Mouse (Mus musculus): Measurements from ENCODE around the gene Ezh2.
A peak's percentile ranks its signal among the peaks of the same experiment; 100 is the strongest.
"Not testable (repeated sequence)": the region's sequence is repeated elsewhere in the genome, so short reads cannot be mapped to it uniquely, and the experiment has no call there.

The Ezh2 gene

GRCm38 (mm10) chr6:47594926-47595623 is at the start of gene Ezh2:
Ezh2 (minus strand) TSS chr6:47595341.
- DNase-seq (ENCODE audit: low read depth, low spot score): peak; percentile 97

GRCm38 (mm10) chr6:47636527-47637076 is 41.5 kb upstream of the Ezh2 start:
- peak; percentile 82 for DNase-seq (ENCODE audit: low read depth, low spot score)

- DNase-seq (ENCODE audit: low read depth, low spot score): peak; percentile 28
These were observed 40.9 kb upstream of the Ezh2 start for GRCm38 (mm10) chr6:47635995-47636526.

GRCm38 (mm10) chr6:47635207-47635994 is 40.3 kb upstream of the Ezh2 start:
- DNase-seq (ENCODE audit: low read depth, low spot score): peak; percentile 61

- DNase-seq (ENCODE audit: low read depth, low spot score): peak; percentile 66
These were observed 38.3 kb upstream of the Ezh2 start for GRCm38 (mm10) chr6:47633467-47633866.

GRCm38 (mm10) chr6:47630061-47630460 is 34.9 kb upstream of the Ezh2 start:
- DNase-seq (ENCODE audit: low read depth, low spot score): not testable (repeated sequence)

GRCm38 (mm10) chr6:47627978-47628377 is 32.8 kb upstream of the Ezh2 start:
- no peak for DNase-seq (ENCODE audit: low read depth, low spot score)

- DNase-seq (ENCODE audit: low read depth, low spot score): not testable (repeated sequence)
These were observed 31.8 kb upstream of the Ezh2 start for GRCm38 (mm10) chr6:47626976-47627375.

- DNase-seq (ENCODE audit: low read depth, low spot score): peak; percentile 58
These were observed 25.9 kb upstream of the Ezh2 start for GRCm38 (mm10) chr6:47621039-47621438.

- not testable (repeated sequence) for DNase-seq (ENCODE audit: low read depth, low spot score)
These were observed 13.2 kb upstream of the Ezh2 start for GRCm38 (mm10) chr6:47608306-47608705.

- DNase-seq (ENCODE audit: low read depth, low spot score): no peak
These were observed 6.8 kb upstream of the Ezh2 start for GRCm38 (mm10) chr6:47601931-47602330.

- no peak for DNase-seq (ENCODE audit: low read depth, low spot score)
These were observed 555 bp upstream of the Ezh2 start for GRCm38 (mm10) chr6:47595696-47596095.

- DNase-seq (ENCODE audit: low read depth, low spot score): peak; percentile 78
These were observed 853 bp downstream of the Ezh2 start for GRCm38 (mm10) chr6:47594141-47594835.

- DNase-seq (ENCODE audit: low read depth, low spot score): peak; percentile 32
These were observed 1.6 kb downstream of the Ezh2 start for GRCm38 (mm10) chr6:47593590-47593989.

GRCm38 (mm10) chr6:47587332-47587731 is 7.8 kb downstream of the Ezh2 start:
- peak; percentile 7 for DNase-seq (ENCODE audit: low read depth, low spot score)

GRCm38 (mm10) chr6:47572887-47573286 is 22.3 kb downstream of the Ezh2 start:
- no peak for DNase-seq (ENCODE audit: low read depth, low spot score)

GRCm38 (mm10) chr6:47565326-47566035 is 29.7 kb downstream of the Ezh2 start:
- DNase-seq (ENCODE audit: low read depth, low spot score): no peak

- peak; percentile 54 for DNase-seq (ENCODE audit: low read depth, low spot score)
These were observed 33.7 kb downstream of the Ezh2 start for GRCm38 (mm10) chr6:47561426-47561825.

- DNase-seq (ENCODE audit: low read depth, low spot score): peak; percentile 49
These were observed 34.3 kb downstream of the Ezh2 start for GRCm38 (mm10) chr6:47560846-47561245.

- no peak for DNase-seq (ENCODE audit: low read depth, low spot score)
These were observed 34.7 kb downstream of the Ezh2 start for GRCm38 (mm10) chr6:47560407-47560806.

GRCm38 (mm10) chr6:47559287-47559686 is 35.9 kb downstream of the Ezh2 start:
- no peak for DNase-seq (ENCODE audit: low read depth, low spot score)
